Mouse (Mus musculus) lung, adult 2 months (tissue): ENCODE measurements around the gene Rapgef5.

Experiments
- CTCF ChIP-seq: fragments of 200-500 bp; IDR thresholded peaks from 2 replicates; pipeline ENCODE4 v1.5.1; 2011; ENCODE audit warnings: mild to moderate bottlenecking, low read length, control low read depth; ENCODE audit not compliant: insufficient read depth
- POLR2A ChIP-seq: fragments of 200-500 bp; IDR thresholded peaks from 2 replicates; pipeline ENCODE4 v1.6.1; 2011; ENCODE audit warnings: low read depth, mild to moderate bottlenecking, control low read depth, low read length, borderline replicate concordance; ENCODE audit errors: extremely low read depth

GRCm38 (mm10) chr12:117540352-117540751 is 24.1 kb downstream of the Rapgef5 start:
- no peak for TF ChIP-seq CTCF
- TF ChIP-seq POLR2A, result no peak
